Mouse (Mus musculus) neural tube, embryonic 10.5 days (tissue): ENCODE measurements around the gene Zfp967.
"Not testable (repeated sequence)": the region's sequence is repeated elsewhere in the genome, so short reads cannot be mapped to it uniquely, and the experiment has no call there.

Experiments
- DNase-seq: peaks from one replicate; pipeline ENCODE4 v3.0.0-alpha.2; 2017; ENCODE audit warnings: low spot score; ENCODE audit errors: extremely low spot score

The Zfp967 gene

GRCm38 (mm10) chr2:176520756-176521155 is at the start of gene Zfp967:
Gene Zfp967, plus strand, starts transcription at chr2:176521056.
- DNase-seq: not testable (repeated sequence)

- DNase-seq: not testable (repeated sequence)
These were observed 34.2 kb upstream of the Zfp967 start, which contains the start of gene Gm14434 for GRCm38 (mm10) chr2:176486683-176487082. Gene Gm14434, minus strand, starts transcription at chr2:176486783.
